Mouse (Mus musculus) left cerebral cortex, adult 18-20 months (tissue): ENCODE data around the gene Hoxa2. TPM values are rescaled to one million over a fixed set of nuclear protein-coding genes. Genes with fewer than 3 reads are reported as not detected.

Experiments used
- DNase-seq, 2 experiments: peaks; one replicate each; pipeline ENCODE4 v3.0.0; 2021 to 2022; ENCODE audit warnings: low spot score in 2 of 2, mixed read lengths in 1 of 2
- total RNA-seq, 2 experiments: library from RNA; stranded (reverse); gene quantifications; 2 replicates each; pipeline ENCODE4 v1.2.3; 2021

The Hoxa2 gene
- total RNA-seq, 2 experiments from 2014 or later: not detected

DNA sequence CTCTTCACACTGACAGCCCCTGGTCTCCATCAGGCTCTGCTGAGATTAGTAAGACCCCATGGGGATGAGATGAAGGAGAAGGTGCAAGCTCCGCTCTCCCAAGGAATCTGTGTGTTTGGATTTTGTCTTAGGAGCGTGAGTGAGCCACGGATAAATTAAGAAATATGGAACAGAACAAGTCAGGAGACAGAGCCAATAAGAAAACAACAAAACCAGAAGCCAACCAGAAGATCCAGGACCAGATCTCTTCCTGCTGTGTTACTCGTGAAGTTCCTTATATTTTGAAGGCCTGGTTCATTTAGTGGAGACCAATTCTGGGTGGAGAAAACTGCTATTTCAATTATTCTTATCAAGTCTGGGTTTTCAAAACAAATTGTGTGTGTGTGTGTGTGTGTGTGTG lies 13.1 kb downstream of the Hoxa2 start:
- no peak for DNase-seq

DNA sequence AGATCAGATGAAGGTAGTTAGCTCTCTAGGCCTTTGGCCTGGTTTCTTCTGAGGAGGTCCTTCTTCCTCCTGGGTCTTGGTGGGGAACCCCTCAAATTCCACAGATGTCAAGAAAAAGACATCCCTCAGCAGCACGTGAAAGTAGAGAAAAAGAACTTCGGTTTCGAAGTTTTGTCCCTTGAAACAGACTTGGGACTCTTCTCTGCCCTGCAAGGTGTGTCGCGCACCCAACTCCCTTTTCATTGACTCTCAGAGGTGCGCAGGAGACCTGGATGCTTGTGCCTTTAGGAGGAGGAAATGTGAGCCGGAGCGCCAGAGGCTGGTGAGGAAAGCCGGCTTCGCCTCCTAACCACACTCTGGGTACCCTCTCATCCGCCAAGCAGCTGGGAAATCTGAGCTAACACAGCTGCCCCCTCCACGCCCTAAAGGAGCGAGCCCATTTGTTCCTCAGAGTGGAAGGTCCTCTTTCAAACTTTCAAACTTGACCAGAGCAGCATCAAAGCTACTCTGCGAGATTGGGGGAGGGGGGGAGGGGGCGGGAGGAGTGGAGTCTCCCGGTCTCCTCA lies 14.1 kb downstream of the Hoxa2 start:
- DNase-seq: no peak

DNA sequence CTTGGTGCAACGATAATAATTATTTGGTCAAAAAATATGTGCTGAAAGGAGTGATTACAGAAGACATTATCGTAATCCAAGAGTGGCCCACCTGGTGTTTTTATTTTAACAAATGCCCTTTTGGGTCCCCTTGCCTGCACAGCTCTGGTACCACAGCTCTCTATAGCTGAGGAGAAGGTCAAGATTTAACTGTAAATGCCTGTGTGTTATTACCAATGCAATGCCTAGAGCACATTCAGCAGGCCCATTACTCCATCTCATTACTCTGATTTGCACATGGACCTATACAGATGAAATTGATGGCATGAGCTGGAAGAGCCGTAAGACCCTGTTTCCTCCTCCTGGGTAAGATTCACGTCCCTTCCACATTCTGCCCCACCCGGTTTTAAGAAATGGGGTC lies 25.5 kb downstream of the Hoxa2 start:
- no peak for DNase-seq

DNA sequence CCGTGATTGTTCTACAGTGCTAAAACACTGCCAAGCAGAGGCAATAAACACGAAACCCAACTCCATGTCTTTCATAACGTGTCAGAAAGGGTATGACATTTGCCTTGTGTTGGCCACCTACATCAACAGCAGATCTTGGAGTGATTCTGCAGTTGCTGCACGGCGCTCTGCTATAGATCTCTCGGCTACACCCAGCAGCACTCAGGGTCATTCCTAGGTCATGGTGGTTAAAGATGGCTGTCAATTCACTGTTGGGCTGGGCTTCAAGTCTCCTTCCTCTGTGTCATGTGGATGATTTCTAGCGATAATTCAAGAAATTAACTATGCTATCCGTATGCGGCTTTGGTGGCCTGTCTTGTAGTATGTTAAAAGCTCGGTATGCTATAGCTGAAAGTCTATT lies 26.1 kb downstream of the Hoxa2 start:
- DNase-seq: no peak

DNA sequence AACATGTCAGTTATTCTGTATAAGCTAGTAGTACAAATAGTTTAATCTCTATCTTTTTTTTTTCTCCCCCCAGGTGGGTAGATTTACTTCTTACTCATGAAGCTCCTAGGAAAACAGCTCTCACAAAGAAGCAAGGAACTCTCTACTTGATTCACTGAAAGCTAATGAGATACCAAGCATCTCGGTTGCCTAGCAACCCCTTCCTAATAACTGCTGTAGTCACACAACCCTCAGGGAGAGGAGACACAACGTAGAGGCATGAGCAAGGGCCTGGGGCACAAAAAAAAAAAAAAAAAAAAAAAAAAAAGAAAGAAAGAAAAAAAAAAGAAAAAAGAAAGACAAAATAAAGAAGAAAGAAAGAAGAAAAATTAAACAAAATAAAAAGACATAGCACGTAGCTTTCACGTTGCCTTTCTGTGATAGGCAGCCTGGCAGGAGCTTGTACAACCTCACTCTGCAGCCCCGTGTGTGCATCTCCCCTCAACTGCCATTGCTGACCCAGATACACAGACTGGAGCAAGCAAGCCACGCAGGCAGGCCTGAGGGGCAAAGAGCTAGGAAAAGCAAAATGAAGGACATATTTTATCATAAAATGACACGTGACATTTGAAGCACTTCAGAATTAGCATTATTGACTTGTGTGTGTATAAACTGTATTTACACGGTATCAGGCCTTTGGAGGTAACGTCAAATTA lies 26.6 kb downstream of the Hoxa2 start:
- no peak for DNase-seq

DNA sequence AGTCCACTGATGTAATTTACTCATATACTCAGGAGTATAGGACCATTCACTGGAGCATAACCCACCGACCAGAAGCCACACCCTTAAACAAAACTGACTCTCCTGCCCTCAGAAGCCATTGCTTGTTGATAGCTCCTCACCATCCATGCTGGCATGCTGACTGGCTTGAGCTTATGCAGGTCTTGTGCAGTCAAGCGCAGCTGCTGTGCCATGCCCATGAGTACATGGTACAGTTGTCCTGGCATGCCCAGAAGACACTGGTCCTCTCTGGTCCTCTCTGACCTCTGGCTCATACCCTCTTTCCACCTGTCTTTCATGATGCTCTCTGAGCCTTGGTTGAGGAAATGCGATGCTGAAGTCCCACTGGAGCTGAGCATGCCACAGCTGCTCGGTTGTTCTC lies 41.0 kb downstream of the Hoxa2 start:
- DNase-seq: no peak

DNA sequence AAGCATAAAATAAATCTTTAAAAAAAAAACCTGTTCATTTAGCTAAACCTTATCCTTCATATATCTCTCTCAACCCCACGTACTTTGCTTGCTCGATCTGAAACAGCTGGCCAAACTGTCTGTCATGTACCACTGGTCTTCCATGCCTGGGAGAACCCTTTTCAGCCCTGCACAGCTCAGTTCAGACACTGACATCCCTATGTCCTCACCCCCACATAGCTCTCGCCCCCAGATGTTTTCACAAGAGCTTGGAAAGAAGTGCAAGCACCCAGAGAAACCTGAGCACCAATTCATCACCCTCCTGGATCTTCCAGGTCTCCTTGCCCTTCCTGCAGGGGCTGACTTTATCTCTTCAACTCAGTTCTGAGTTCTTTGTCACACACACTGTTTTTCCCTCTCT lies 43.5 kb downstream of the Hoxa2 start:
- no peak for DNase-seq

DNA sequence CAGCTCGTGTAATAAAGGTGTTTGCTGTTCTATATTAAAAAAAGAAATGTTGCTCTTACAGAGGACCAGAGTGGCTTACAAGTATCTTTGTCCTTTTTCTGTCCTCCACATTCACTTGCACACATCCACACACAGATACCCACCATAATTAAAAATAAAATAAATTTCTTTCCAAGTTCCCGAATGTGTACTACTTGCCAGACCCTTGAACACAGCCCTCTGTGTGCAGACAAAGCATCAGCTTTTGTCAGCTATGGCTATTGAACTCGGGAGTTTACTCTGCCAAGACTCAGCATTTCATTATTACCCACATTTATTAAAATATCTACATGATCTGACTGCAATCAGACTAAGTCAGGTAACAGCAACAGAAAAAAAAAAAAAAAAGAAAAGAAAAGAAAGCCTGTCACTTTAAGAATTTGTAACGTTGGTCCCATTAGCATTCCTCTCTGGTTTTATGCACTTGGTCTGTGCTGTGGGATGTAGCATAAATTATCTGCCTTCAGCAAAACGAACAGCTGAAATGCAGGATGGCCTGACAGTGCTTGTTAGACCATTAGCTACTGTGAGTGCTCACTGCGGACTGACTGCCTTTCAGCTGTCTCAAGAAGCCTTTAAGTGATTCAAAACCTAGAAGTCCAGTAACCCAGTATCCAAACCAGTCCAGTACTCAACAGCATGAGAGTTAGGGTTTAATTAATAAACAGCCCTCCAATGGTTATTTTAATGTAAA lies 45.6 kb downstream of the Hoxa2 start:
- DNase-seq: no peak

DNA sequence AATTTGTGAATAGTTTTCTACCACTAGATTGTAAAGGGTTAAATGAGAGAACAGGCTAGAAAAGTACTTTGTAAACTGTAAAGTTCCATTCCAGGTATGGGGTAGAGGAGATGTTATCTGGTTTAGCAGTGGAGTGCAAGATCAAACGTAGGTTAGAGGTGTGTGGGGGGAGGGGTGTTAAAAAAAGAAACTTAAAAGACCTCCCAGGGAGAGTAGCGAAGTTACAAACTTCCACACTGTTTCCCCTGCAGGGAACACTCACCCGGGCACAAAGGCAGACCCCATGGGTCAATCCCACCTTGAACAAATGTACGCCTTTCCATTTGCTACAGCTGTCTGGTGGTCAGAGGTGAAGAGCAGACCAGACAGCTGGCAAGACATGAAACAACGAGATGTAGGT lies 48.7 kb downstream of the Hoxa2 start:
- DNase-seq: no peak

Other genes starting within 250 kb of the Hoxa2 start
- 10 to 100 TPM; 15.9 to 16.5 TPM for gene Skap2, start 152.3 kb downstream of the Hoxa2 start, total RNA-seq
- gene Hoxa1, start 6.5 kb downstream of the Hoxa2 start, total RNA-seq: not detected
- not detected for gene 5730596B20Rik, start 12.7 kb upstream of the Hoxa2 start, total RNA-seq
- gene Hoxa4, start 26.9 kb upstream of the Hoxa2 start, total RNA-seq: not detected
- gene Hoxa5, start 39.8 kb upstream of the Hoxa2 start, total RNA-seq: not detected
- not detected for gene Hoxa6, start 43.9 kb upstream of the Hoxa2 start, total RNA-seq
- not detected for gene Hoxa3, start 48.5 kb upstream of the Hoxa2 start, total RNA-seq
- not detected for gene Gm28308, start 48.5 kb upstream of the Hoxa2 start, total RNA-seq
- gene Hoxa7, start 57.0 kb upstream of the Hoxa2 start, total RNA-seq: not detected
- gene Hoxa9, start 66.3 kb upstream of the Hoxa2 start, total RNA-seq: not detected
- not detected for gene Hoxa10, start 76.0 kb upstream of the Hoxa2 start, total RNA-seq
- not detected for gene Hoxa11, start 81.0 kb upstream of the Hoxa2 start, total RNA-seq
- gene Hoxa13, start 96.0 kb upstream of the Hoxa2 start, total RNA-seq: not detected
- not detected for gene Evx1, start 148.7 kb upstream of the Hoxa2 start, total RNA-seq